Comparison of ENCODE assay signal across 23 mouse cellular contexts in the genomic region with DNA sequence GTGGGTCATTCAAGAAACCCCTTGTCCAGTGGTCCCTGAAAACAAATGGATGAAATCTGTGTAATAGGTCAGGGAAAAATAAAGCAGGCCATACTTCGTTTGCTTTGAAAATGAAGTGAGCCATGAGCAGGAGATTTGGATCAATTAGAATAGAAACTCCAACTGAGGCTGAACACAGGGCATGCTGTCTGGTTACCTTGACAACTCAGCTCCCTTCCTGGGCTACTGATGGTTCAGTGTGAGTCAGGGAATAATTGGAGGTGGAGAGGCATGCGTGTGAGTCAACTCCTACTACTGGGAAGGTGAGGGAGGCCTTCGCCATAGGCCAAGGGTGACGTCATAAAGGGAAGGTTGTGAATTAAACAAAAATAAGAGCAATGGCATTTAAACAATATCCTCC.
DNase-seq lines count a peak whose midpoint lies in the region; ATAC-seq lines count a peak whose summit lies in the region.
"Had no signal": no experiment of that assay in that cellular context is flagged by ENCODE, and none has a peak within 500 bp of the region (broad histone marks: within the 10 kb centered on the region; RNA-seq: fewer than 3 reads in every experiment).

No protein-coding gene starts in this region.

- no peak overlapping the region for H3K27ac ChIP-seq in forebrain, embryonic 16.5 days (ENCODE audit: low read length)
- H3K27ac ChIP-seq: embryonic facial prominence, embryonic 10.5 days; hindbrain, embryonic 15.5 days; limb, embryonic 13.5 days; liver, embryonic 14.5 days; lung, embryonic 15.5 days; neural tube, embryonic 15.5 days had no signal

- DNase-seq in frontal cortex, adult 2 months (ENCODE audit: extremely low spot score in 1 of 2, low spot score in 1 of 2): peak; percentile 33 to 50
- no peak for DNase-seq in frontal cortex, postnatal 25 days (ENCODE audit: low spot score in 2 of 2)
- DNase-seq in right cerebral cortex, adult 18-20 months: peak; percentile 39
- no peak for DNase-seq in right cerebral cortex, postnatal 4 days
- peak; percentile 43 for DNase-seq in telencephalon, adult 2 months (ENCODE audit: low read depth, low spot score)
- no peak for DNase-seq in yolk sac, embryonic 10.5 days (ENCODE audit: low spot score)
- DNase-seq: adrenal gland, postnatal 14 days; cerebellum, adult 11-12 months; cerebellum, postnatal 25 days; gastrocnemius, postnatal 10 days; heart, adult 18-20 months; heart, postnatal 36 days; kidney, postnatal 4 days; lung, postnatal 4 days; thymus, postnatal 25 days had no signal

- no peak overlapping the region for H3K4me2 ChIP-seq in forebrain, embryonic 16.5 days (ENCODE audit: low read length)
- H3K4me2 ChIP-seq: hindbrain, embryonic 15.5 days; limb, embryonic 13.5 days; lung, embryonic 15.5 days; neural tube, embryonic 15.5 days had no signal

- H3K36me3 ChIP-seq in forebrain, embryonic 16.5 days (ENCODE audit: control insufficient read depth, insufficient read depth): no peaks in the 10 kb centered on the region
- H3K36me3 ChIP-seq: embryonic facial prominence, embryonic 10.5 days; hindbrain, embryonic 15.5 days; limb, embryonic 13.5 days; lung, embryonic 15.5 days; neural tube, embryonic 15.5 days had no signal

- no peak overlapping the region for H3K4me3 ChIP-seq in forebrain, embryonic 16.5 days (replicated peaks; ENCODE audit: low read length)
- H3K4me3 ChIP-seq: embryonic facial prominence, embryonic 10.5 days; hindbrain, embryonic 15.5 days; limb, embryonic 13.5 days; lung, embryonic 15.5 days; neural tube, embryonic 15.5 days had no signal

- no peak overlapping the region for H3K9ac ChIP-seq in forebrain, embryonic 16.5 days (replicated peaks; ENCODE audit: low read depth, low read length)
- H3K9ac ChIP-seq: hindbrain, embryonic 15.5 days; limb, embryonic 13.5 days; liver, embryonic 14.5 days; lung, embryonic 15.5 days; neural tube, embryonic 15.5 days had no signal

- WGBS in forebrain, embryonic 16.5 days: 16% methylated on average over 4 of the region's 4 CpGs

- ATAC-seq in forebrain, embryonic 16.5 days: peak; percentile 55; the same call in 1 of the 2 replicates
- ATAC-seq: intestine, embryonic 16.5 days had no signal

- no peaks in the 10 kb centered on the region for H3K27me3 ChIP-seq in forebrain, embryonic 16.5 days (replicated peaks; ENCODE audit: control insufficient read depth, insufficient read depth, low read length)
- H3K27me3 ChIP-seq: hindbrain, embryonic 15.5 days; lung, embryonic 15.5 days; neural tube, embryonic 15.5 days had no signal

- H3K4me1 ChIP-seq in forebrain, embryonic 16.5 days (replicated peaks; ENCODE audit: control insufficient read depth, insufficient read depth, low read length): no peaks in the 10 kb centered on the region
- H3K4me1 ChIP-seq: embryonic facial prominence, embryonic 10.5 days; hindbrain, embryonic 15.5 days; lung, embryonic 15.5 days; neural tube, embryonic 15.5 days had no signal

- no peaks in the 10 kb centered on the region for H3K9me3 ChIP-seq in forebrain, embryonic 16.5 days (ENCODE audit: control insufficient read depth, low read length)
- H3K9me3 ChIP-seq: embryonic facial prominence, embryonic 10.5 days; hindbrain, embryonic 15.5 days; lung, embryonic 15.5 days; neural tube, embryonic 15.5 days had no signal

Comparison
In these comparisons a context has a peak if more than half of its experiments do, and no peak if none do; other contexts are left out.
1. DNase-seq: peak in frontal cortex, adult 2 months (2 of 2), right cerebral cortex, adult 18-20 months (single experiment) and telencephalon, adult 2 months (single experiment); none in frontal cortex, postnatal 25 days (0 of 2), right cerebral cortex, postnatal 4 days (single experiment) and yolk sac, embryonic 10.5 days (single experiment).